Mouse (Mus musculus) adrenal gland, postnatal 4 days (tissue): Measurements from ENCODE around the gene Cd300ld5. TPM values are rescaled to one million over a fixed set of nuclear protein-coding genes. Genes with fewer than 3 reads are reported as not detected.
"Not testable (repeated sequence)": the region's sequence is repeated elsewhere in the genome, so short reads cannot be mapped to it uniquely, and the experiment has no call there.

Experiments
- DNase-seq, 2 experiments: peaks; one replicate each; pipeline ENCODE4 v3.0.0; 2021 to 2022; ENCODE audit warnings: low spot score in 2 of 2, mixed read lengths in 2 of 2
- long read RNA-seq, 2 experiments: library from polyadenylated mRNA; stranded (forward); transcript quantifications; one replicate each; pipeline ENCODE4 v2.0.0; 2021
- total RNA-seq, 2 experiments: library from RNA; stranded (reverse); gene quantifications; 2 replicates each; pipeline ENCODE4 v1.2.3; 2021

The Cd300ld5 gene
- 1 to 10 TPM; 1.0 to 1.8 TPM for total RNA-seq
- long read RNA-seq, experiment 1, result 0 reads
- long read RNA-seq, experiment 2, result 0 reads

- not testable (repeated sequence) for DNase-seq
These were observed at the start of gene Cd300ld5 for GRCm38 (mm10) chr11:115037669-115038068. Gene Cd300ld5, minus strand, starts transcription at chr11:115037769.

- no peak for DNase-seq
These were observed 48.6 kb upstream of the Cd300ld5 start for GRCm38 (mm10) chr11:115086213-115086612.

- DNase-seq, result no peak
These were observed 47.5 kb upstream of the Cd300ld5 start for GRCm38 (mm10) chr11:115085064-115085463.

- DNase-seq, result no peak
These were observed 47.0 kb upstream of the Cd300ld5 start for GRCm38 (mm10) chr11:115084595-115084994.

- peak; percentile 20 to 60 for DNase-seq
These were observed 46.0 kb upstream of the Cd300ld5 start for GRCm38 (mm10) chr11:115083376-115084139.

GRCm38 (mm10) chr11:115082196-115082595 is 44.6 kb upstream of the Cd300ld5 start:
- DNase-seq, result no peak

GRCm38 (mm10) chr11:115081373-115081772 is 43.8 kb upstream of the Cd300ld5 start:
- DNase-seq, result no peak

- DNase-seq, result no peak
These were observed 43.3 kb upstream of the Cd300ld5 start for GRCm38 (mm10) chr11:115080886-115081285.

- DNase-seq, result no peak
These were observed 41.1 kb upstream of the Cd300ld5 start for GRCm38 (mm10) chr11:115078680-115079079.

GRCm38 (mm10) chr11:115077436-115077835 is 39.9 kb upstream of the Cd300ld5 start:
- DNase-seq, result no peak

GRCm38 (mm10) chr11:115075859-115076258 is 38.3 kb upstream of the Cd300ld5 start:
- DNase-seq, result no peak

GRCm38 (mm10) chr11:115075407-115075806 is 37.8 kb upstream of the Cd300ld5 start:
- no peak for DNase-seq

- no peak for DNase-seq
These were observed 35.4 kb upstream of the Cd300ld5 start for GRCm38 (mm10) chr11:115073002-115073401.

GRCm38 (mm10) chr11:115071631-115072294 is 34.2 kb upstream of the Cd300ld5 start:
- peak in 1 of 2 experiments; percentile 18 for DNase-seq

- no peak for DNase-seq
These were observed 33.5 kb upstream of the Cd300ld5 start for GRCm38 (mm10) chr11:115071015-115071551.

- no peak for DNase-seq
These were observed 29.2 kb upstream of the Cd300ld5 start for GRCm38 (mm10) chr11:115066768-115067167.

- DNase-seq, result no peak
These were observed 24.5 kb upstream of the Cd300ld5 start, which contains the start of gene Cd300e for GRCm38 (mm10) chr11:115062077-115062476. Gene Cd300e, minus strand, starts transcription at chr11:115062177.

- no peak for DNase-seq
These were observed 22.2 kb upstream of the Cd300ld5 start for GRCm38 (mm10) chr11:115059797-115060196.

GRCm38 (mm10) chr11:115058701-115059100 is 21.1 kb upstream of the Cd300ld5 start:
- DNase-seq, result no peak

- no peak for DNase-seq
These were observed 17.0 kb upstream of the Cd300ld5 start for GRCm38 (mm10) chr11:115054537-115054936.

GRCm38 (mm10) chr11:115052991-115053390 is 15.4 kb upstream of the Cd300ld5 start:
- DNase-seq, result no peak

GRCm38 (mm10) chr11:115052206-115052605 is 14.6 kb upstream of the Cd300ld5 start:
- no peak for DNase-seq
